Mouse (Mus musculus) retina, adult 2 months (tissue): Measurements from ENCODE around the gene Coro1c.

ENCODE experiments used
- DNase-seq: peaks from one replicate; pipeline ENCODE4 v3.0.0-alpha.2; 2012; ENCODE audit warnings: low read depth, low spot score

Gene Coro1c

DNA sequence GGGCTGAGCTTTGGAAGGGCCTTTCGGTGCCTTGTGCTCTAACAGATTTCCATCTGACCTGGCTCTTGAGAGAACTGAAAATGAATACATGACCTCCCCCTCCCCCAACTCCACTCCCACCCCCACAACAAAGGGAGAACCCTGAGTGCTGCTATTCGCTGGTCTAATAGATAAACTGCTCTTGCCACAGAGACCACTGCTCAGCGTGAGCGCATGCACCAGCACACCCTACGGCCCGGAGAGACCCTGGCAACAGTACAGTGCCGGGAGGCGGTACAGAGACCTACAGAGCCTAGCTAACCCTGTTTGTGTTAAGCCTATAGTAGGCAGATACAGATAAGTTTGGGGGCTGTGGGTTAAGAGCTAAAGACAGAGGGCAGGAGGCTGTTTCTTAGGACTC lies 22.9 kb downstream of the Coro1c start:
- DNase-seq: no peak

DNA sequence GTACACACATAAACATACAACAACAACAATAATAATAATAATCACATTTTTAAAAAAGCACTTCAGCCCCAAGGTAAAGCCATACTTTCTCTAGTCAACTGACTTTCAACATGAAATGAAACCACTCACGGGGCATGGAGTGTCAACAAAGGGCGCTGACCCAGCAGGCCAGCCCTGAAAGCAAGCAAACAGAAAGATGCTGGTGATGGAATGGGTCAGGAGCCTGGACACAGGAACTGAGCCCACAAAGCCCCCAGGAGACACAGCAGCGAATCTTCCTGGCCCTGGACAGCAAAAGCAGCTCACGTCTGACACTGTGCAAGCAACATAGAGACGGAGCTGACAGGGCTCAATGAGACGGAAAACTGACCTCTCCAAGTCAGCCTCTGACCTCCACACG lies 23.8 kb downstream of the Coro1c start:
- DNase-seq: no peak

DNA sequence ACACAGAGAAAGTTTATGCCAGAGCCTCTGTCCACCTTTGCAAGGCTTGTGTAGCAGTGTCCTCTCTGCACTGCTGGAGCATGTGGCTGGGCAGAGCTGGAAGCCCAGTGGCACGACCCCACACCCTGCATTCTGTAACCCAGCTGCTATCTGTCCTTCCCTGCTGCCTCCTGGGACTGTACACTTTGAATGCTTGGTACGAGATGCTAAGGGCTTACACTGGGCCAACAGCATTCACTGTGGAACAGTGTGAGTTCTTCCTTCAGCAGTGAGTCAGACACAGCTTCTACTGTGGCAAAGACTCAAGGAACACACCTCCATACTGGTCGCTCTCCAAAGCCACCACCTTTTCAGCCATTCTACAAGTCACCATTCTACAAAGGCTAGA lies 25.2 kb downstream of the Coro1c start:
- DNase-seq: no peak

DNA sequence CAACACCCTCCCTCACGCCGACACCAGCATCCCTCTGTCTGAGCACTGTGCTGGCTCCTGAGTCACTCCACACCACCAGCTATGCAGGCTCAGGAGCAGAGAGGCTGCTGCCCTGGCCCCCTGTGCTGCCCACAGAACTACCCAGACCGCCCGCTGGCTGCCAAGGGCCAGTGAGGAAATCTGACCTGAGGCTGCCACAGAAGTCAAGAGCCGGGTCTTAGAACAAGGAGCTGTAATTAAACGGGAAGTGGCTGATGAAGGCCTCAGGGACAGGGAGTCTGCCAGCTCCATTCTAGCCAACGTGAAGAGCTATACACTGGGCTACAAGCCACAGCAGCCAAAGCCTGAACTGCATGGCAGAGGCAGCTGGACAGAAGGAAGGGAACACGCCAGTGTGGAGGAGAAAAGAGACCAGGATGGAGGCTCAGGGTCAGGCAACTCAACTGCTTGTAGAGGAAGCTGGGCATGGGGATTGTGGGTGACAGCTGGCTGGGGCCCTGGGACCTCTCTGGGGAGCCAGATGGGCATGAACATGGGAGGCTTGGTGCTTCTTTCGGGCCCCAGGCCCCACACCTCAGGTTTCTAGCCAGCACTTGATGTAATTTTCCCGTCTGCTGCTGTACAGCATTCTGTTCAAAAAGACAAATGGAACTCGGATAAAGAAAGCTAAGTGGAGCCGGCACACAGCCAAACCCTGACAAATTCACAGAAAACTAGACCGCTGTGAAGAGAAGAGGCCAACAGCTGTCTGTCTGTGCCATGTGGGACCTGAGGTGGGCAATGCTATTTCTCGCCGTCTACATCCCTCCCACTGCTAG lies 25.8 kb downstream of the Coro1c start:
- no peak for DNase-seq

DNA sequence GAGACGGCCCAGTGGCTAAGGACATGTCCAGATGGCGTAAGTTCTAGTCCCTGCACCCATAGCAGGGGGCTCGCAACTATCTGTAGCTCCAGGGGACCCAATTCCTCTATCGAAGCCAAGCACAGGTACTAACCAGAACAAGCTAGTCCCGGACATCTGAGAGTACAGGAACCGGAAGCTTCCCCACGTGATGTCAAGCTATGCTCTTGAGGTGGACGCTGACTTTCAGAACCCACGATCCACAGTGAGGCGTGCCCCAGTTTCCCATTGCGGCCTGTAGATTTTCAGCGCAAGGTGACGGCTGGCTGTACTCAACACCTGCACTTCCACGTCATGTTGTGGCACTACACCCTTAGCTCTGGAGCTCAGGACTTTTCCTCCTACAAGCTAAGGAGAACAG lies 27.4 kb downstream of the Coro1c start:
- no peak for DNase-seq

DNA sequence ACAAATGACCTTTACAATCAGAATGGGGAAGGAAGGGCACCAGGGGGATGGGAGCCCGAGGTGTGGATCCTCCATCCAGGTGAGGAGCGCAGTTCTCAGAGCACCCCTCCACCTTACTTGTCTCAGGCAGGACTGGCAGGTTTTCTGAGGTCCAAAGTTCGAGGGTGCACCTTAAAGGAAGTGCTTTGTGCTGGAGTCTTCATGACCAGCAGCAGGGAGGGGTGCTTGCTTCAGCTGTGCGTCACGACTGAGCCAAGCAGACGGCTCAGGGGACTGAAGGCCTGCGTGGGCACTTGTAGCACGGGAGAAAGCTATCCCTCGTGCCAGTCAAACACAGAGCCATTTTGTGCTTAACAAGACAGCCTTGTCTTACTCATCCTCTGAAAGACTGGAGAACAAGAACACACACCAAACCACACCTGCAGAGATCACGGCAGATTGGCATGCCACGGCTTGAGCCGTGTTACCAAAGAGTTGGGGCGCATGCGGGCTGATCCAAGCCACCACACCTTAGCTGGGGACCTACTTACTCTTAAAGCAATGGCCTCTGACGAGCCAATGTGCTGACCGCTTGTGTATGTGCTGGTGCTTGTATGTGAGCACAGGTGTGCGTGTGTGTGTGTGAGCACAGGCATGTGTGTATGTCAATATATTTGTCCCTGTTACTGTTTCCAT lies 29.5 kb downstream of the Coro1c start:
- DNase-seq: no peak

DNA sequence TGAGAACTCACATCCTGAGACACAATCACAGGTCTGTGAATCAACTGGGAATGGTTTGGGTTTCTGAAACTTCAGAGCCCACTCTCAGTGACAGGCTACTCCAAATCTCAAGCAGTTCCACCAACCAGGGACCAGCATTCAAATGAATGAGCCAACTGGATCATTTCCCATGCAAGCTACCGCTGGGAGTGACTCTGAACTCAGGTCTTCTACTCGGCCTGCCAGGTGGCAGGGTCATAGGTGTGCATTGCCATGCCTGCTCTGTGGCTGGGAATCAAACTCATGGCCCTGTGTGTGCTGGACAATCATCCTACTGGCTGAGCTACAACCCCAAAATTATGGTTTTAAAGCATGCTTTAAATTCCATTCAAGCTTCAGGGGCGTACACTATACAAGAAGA lies 31.0 kb downstream of the Coro1c start:
- DNase-seq: no peak

DNA sequence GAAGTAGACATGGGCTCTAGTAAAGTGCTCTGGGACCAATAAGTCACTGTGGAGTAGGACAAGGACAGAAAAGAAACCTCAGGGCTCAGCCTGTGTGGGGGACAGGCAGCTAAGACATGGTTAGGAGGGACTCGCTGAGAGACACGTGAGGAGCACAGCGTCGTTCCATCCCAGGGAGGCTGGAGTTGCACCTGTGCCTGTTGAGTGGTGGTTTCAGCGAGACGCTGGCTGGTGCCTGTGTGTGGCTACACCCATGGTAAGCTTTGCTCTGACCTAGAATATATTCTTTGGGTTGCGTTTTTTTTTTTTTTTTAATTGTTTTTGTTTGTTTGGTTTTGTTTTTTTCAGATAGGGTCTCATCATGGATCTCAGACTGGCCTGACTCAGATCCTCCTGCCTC lies 32.4 kb downstream of the Coro1c start:
- no peak for DNase-seq

DNA sequence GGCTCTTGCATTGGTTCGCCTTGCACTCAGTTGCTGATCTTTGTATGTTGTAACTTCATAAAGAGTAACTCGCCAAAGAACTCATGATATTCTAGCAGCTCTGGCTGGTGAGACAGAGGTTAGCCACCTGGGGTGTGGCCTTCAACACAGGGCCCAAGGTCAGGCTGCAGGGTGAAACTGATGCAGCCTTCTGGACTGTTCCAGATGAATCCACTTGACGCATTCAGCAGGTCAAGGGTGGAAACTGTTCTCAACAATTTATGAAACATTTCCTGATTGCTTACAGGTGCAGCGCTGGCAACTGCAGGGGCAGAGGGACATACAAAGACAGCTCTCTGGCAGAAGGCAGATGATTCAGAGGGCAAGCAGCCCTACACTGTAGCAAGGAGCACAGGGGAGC lies 32.9 kb downstream of the Coro1c start:
- no peak for DNase-seq

DNA sequence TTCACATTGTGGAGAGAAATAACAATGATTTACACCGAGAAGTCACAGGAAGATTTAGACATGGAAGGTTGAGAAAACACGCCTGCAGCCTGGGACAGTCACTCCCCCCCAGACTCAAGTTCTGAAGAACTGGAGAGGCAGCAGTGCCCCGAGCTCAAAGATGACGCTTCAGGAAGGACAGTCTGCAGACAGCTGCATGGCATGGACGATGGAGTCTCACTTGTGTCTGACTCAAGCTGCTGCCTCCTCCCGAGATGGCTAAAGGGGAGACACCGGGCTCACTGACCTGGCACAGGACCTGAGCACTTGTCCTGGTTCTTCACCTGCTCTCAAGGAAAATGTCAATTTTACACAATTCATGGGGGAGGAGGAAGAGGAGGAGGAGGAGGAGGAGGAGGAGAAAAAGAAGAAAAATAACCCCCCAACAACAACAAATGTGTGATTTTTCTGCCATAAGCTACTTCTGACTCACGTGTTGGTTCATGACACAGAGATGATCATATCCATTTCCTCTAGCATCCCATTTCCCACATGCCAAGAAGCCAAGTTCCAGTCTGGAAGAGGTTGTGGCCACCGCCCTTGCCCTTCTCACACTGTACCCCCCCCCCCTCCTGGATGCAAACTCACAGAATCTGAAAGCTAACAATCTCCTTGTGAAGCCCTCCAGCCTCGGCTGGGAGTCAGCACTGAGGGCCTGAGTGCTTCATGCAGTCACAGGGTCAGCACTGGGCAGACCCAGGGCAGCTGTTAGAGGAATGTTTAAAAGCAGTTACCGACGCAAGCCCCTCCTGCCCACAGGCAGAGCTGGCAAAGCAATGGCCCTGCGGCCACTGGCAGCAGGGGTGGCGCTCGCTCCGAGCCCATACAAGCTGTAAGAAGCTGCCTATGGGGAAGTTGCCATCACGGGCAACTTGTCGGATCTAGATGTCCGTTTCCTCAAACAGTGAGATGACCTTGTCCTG lies 34.2 kb downstream of the Coro1c start:
- no peak for DNase-seq

DNA sequence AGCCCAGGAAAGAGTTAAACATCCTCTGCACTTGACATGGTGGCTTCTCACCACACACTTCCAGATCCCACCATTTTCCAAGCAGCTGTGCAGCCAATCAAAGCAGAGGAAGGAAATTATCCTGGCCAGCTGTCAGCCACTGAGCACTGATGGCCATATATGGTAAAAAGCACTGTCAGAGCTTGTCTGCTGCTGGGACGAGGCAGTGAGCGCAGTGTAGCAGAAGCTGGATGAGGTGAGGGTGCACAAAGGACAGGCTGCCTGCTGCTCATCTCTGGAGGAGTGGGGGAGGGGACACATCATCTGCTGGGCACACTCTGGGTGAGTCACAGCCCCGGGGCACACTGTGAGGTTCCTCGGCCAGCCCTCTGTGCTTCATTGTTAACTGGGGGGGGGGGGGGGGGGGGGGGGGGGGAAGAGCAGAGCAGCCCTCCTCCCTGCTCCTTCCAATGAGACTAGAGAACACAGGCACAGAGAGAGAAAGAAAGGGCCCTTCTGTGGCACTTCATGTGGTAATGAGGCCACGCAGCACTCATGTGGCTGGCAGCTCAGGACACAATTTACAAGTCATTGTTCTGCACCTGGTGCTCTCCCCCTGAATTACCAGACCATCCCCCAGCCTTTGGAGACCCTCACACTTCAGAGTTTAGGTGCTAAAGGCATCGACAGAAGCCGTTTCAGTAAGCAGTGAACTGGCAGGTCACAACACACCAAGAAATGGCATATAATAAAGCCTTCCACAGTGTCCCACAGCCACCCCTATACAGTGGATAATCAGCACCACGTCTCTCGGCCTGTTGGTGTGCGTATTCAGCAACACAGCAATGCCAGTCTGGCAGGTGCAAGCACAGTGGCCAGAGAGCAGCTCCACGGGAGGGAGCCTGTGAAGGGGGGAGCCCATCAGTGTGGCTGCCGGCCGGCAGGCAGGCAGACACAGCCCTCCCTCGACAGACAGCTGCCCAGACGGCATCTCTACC lies 35.3 kb downstream of the Coro1c start:
- peak; percentile 45 for DNase-seq

DNA sequence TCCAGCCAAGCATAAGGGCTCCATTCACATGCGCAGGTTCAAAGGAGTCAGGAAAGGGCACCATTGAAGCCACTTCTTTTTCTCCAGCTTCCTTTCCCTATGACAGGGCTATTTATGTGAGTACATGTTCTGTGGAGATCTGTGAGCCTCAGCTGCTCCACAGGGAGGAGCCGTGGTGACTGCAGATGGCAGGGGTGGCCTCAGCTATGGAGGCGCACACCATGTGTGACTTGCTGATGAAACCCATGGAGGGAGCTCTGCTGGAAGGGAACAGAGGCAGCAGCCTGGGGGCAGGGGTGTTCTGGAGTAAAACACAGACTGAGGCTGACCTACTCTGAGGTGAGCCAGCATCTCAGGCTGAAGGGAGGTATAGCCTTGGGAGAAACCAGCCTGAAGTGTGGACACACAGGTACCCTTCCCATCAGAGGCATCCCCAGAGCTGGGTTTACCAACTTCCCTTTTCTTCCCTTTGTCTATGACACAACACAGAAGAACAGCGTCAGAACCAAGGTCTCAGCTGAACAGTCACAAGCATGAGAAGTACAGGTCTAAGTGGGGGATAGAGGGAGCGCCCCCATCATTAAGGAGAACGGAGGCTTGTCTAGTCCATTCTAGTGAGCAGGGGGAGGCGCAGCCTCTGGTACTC lies 36.5 kb downstream of the Coro1c start:
- DNase-seq: no peak

DNA sequence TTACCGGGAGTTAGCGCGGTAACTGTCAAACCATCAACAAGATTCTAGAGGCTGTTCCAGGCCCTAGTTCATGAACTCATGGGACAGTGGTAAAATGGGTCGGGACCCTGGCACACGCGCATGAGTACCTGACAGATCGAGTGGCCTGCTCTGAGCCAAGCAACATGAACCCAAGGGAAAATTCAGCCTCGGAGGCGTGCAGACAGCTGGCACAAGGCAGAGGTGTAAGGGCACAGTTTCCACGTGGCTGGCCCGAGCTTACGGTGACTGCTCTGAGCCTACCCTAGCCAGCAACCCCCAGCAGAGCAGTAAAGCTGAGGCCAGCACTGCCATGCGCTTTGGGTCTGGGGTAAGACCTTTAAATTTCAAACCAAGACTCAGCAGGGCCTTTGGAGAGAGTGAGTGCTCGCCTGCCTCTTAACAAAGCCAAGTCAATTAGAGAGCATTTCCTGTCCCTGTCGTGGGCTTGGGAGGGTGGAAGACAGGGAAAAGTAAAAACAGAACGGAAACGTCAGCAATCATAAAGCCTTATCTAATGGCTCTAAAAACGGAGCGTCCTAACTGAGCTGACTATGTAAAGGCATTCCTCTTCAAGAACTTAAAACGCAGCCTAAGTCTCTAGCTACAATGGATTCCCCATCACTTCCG lies 38.0 kb downstream of the Coro1c start:
- DNase-seq: no peak

DNA sequence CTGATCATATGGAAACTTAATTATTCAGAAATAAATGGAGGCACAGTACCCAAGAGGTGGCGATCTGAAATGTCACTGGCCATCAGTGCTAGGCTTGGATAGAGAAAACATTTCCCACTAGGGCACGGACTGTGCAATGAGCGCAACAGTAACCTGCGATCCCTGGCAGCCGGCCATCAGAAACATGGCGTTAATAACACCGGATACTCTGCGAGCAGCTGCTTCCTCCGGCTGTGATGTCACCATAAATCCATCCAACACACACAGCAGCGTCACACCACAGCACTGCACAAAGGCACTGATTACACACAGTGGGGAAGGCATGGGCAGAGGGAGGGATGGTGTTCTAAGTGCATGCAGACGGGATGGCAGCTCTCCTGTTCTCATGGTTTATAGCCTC lies 39.4 kb downstream of the Coro1c start:
- DNase-seq: no peak

DNA sequence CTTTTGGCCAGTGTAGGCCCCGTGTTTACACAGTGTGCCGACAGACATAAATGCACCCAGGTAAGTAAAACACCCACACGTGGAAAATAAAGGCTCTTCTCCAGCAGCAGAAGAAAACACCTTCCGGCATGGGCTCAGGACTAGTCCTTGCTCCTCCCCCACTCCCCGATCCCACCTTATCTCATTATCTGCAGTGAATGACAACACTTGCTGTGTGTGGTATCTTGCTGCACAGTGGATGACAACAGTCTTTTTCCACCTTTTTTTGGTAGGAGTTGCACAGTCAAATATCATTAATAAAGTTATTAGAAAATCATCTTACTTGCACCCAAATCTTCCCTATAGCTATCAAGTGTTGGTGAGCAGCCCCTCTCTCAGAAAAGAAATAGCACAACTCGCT lies 43.6 kb downstream of the Coro1c start:
- DNase-seq: no peak

DNA sequence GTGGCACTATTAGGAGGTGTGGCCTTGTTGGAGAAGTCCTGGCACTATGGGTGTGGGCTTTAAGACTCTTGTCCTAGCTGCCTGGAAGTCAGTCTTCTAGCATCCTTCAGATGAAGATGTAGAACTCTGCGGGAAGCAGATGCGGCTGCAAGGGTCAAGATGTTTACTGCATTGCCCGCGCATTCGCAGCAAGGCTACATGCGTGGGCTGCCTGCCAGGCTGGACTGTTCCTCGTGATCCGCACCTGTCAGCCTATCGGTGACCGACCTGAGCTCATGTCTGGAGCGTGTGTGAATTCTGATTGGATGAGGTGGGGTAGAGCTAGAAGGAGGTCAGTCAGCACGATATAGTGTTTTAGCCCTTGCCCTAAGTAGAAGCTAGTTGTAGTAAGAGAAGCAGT lies 44.6 kb downstream of the Coro1c start:
- DNase-seq: no peak

DNA sequence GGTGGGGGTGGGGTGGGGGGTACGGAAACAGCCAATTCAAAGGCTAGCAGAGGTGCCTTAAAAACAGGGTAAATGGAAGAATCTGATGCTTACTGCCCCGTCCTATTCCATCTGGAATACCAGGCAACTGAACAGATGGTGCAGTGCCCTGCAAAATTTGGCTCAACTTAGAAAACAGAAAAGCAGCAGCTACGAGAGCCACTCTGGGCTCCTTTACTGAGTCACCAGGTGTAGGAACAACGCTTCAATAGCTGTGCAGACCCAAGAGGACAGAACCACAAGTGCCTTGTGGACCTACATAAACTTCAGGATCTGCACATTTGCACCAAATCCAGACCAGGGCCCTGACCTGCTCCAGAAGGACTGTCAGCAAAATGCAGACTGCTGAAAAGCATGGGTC lies 46.1 kb downstream of the Coro1c start:
- no peak for DNase-seq

DNA sequence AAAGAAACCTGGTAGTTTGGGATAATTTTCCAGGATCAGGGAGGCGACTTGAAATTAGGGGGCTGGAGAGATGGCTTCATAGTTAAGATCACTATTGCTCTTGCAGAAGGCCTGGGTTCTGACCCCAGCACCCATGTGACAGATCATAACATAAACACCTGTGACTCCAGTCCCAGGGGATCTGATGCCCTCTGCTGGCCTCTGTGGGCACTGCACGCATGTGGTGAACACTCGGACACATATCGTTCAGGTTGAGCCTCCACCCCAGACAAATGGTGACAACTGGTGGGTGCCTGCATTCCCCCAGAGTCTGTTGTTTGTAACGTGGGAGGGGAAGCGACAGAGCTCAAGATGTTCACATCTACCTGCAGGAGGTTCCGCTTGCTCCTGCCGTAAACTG lies 47.3 kb downstream of the Coro1c start:
- DNase-seq: no peak

DNA sequence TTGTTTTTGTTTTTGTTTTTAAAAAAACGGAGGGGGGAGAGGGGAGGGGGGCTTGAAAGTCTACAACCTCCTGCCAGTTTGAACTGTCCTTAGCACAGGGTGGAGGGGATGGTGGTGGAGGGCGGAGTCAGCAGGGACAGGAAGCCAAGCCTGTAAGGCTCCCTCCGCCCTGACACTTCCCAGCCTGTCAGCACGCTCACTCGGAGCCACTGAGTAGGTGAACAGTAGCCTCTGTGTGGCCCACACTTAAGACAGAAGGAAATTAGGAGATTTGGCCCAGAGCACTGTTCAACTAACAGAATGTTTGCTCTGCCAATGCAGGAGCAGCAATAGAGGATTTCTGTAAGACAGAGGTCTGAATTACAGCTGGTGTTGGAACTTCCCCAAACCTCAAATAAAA lies 49.6 kb downstream of the Coro1c start:
- DNase-seq: no peak

DNA sequence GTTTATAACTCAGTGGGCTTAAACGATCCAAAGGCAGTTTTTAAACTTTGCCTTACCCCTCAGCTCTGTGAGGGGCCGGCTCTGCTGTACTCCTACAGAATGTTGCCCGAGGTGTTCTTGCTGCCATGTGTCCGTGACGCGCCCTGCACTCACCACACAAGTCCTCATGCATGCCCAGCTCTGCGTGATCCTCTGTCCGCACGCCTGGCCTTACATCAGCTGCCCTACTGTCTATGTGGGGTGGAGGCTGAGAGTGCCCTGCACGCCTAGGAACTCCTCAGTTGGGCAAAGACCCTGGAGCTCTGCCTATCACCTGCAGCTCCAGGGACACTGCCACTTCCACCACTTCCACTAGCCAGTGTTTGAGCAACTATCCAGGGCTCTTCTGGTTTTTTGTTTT lies 50.0 kb downstream of the Coro1c start:
- no peak for DNase-seq
